Mouse (Mus musculus) embryonic stem cell, embryonic (primary cell): Measurements from ENCODE around the gene Hcn3.

ENCODE experiments used
- CTCF ChIA-PET, 4 experiments: fragments of 300-600 bp in 2 of 4; fragments of 350-600 bp in 2 of 4; sonication (Branson Sonifier 250); formaldehyde crosslinking; loops; one replicate each; lab custom pipeline; 2022; ENCODE audit warnings: inconsistent platforms in 2 of 4; lab: Charles Lee
- POLR2A ChIA-PET, 4 experiments: fragments of 300-600 bp in 2 of 4; fragments of 350-600 bp in 2 of 4; sonication (Branson Sonifier 250); formaldehyde crosslinking; loops; one replicate each; lab custom pipeline; 2022; ENCODE audit warnings: antibody characterized with exemption in 4 of 4, inconsistent platforms in 1 of 4; lab: Charles Lee

Gene Hcn3

DNA sequence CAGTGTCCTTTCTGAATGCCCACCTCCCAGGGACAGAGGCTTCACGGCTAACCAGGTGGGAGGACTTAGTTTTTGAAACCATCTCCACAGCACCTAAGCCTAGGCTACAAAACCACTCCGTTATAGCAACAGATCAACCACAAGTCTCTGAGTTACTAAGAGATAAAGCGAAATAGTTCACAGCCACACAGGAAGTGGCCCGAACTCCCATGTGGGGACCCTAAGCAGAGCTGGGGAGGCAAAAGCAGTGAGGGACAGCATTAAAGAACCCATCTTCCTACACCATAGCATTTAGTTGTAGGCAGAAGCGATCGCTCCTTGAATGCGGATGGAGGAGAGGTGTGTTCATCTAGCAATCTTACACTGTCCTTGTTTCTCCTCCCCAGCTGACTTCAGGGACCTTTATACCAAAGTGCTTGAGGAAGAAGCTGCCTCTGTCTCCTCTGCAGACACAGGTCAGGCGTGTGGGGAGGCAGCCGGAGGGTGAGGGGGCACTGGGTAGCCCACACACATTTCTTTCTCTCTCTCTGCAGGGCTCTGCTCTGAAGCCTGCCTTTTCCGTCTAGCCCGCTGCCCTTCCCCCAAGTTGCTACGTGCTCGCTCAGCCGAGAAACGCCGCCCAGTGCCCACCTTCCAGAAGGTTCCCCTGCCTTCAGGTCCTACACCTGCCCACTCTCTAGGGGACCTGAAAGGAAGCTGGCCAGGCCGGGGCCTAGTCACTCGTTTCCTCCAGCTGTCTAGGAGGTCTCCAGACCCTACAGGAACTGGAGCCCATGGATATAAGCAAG, 27.9 kb upstream of the Hcn3 start:
- POLR2A ChIA-PET: interaction anchor here (0.6 to 6.7 kb wide), 21 partner anchors 8 to 129 kb away, joined by 3 to 53 read pairs (median 4); partner anchors contain the start of genes Scamp3 (in 3 of the 4), Gba (in 1 of the 4) and Hcn3 (in 1 of the 4)

DNA sequence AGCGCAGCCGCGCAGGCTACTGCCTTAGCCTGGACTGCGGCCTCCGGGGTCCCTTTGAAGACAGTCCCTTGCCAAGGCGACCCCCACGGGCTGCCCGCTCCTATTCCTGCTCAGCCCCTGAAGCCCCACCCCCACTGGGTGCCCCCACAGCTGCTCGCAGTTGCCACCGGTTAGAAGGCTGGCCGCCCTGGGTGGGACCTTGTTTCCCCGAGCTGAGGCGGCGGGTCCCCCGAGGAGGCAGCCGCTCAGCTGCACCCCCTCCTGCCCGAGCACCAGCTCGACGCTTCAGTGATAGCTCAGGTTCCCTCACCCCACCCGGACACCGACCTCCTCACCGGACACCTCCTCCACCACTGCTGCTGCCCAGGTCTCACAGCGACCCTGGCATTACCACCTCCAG, 27.2 kb upstream of the Hcn3 start:
- ChIA-PET POLR2A (interaction anchor here (0.6 to 6.7 kb wide), 14 partner anchors 9 to 227 kb away, joined by 3 to 53 read pairs (median 9); partner anchors contain the start of genes Scamp3 (in 3 of the 4), Clk2 (in 1 of the 4) and Gba (in 1 of the 4)), CTCF (interaction anchor here in 2 of 4 experiments (0.7 to 2.3 kb wide), 3 partner anchors 51 to 59 kb away, joined by 3 to 7 read pairs (median 3); partner anchors contain the start of genes Krtcap2 (in 1 of the 2), Pklr (in 1 of the 2) and Trim46 (in 1 of the 2))

More for the DNA sequence above, 27.9 kb upstream of the Hcn3 start:
- CTCF ChIA-PET: interaction anchor here in 3 of 4 experiments (0.8 to 1.5 kb wide), 6 partner anchors 28 to 94 kb away, joined by 3 to 4 read pairs (median 3); partner anchors contain the start of genes Krtcap2 (in 3 of the 3), Trim46 (in 3 of the 3) and Hcn3 (in 1 of the 3)

DNA sequence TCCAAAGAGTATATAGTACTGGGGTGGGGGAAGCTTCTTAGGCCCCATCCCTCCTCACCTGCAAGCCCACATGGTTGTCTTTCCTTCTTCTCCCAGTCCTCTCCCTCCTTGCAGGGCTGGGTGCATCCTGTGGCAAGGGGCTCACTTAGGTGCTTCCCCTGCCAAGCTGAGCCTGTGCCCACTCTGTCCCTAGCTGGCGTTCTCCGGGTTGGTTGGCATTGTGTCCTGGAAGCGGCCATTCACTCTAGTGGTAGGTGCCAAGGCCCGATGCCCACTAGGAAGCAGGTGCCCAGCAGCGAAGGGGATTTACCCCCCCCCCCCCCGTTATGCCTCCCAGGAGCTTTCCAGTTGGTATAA, 23.9 kb upstream of the Hcn3 start:
- ChIA-PET POLR2A (interaction anchor here (0.6 to 2.6 kb wide), 11 partner anchors 10 to 209 kb away, joined by 3 to 8 read pairs (median 3); partner anchors contain the start of genes Hcn3 (in 1 of the 4), Krtcap2 (in 1 of the 4) and Trim46 (in 1 of the 4)), CTCF (interaction anchor here in 3 of 4 experiments (0.5 to 1.2 kb wide), 5 partner anchors 24 to 780 kb away, joined by 3 to 5 read pairs (median 4); partner anchors contain the start of genes Hcn3 (in 1 of the 3) and Pklr (in 1 of the 3))

DNA sequence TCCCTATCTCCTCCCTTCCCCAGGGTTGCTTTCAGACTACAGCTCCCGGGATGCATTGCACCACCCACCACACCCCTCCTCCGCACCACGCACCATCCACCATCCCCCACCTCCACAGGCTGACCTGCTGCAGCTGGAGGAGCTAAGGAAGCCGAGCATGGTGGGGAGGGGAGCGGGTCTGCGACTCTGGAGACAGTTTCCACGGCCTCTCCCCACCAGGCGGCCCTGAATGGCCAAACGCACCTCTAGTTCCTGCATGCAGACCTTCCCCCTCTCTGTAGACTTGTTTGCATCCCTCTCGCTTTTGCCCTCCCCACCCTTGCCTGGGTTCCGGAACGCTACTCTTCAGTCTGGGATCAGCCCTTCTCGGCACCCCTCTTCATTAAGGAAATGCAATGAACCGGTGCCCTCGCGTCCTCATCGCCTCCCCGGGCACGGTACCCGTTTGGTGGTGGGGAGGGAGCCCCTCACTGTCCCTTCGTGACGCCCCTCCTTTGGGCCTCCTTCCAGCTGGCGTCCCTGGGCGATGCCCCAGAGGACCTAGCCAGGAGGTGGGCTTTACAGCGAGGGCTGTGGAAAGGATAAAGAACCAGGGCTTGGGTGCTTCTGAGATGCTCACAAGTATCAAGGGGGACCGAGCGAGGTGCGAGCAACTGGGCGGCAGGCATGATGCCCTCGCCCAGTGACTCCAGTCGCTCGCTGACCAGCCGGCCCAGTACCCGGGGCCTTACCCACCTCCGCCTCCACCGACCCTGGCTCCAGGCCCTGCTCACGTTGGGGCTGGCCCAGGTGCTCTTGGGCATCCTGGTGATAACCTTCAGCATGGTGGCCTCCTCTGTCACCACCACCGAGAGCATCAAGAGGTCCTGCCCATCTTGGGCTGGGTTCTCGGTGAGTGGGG, 23.3 kb upstream of the Hcn3 start, which contains the start of gene Fam189b:
Gene Fam189b (plus strand): TSS at position 86 of the 901 bp plus-strand sequence.
- ChIA-PET POLR2A (interaction anchor here (0.5 to 2.6 kb wide), 39 partner anchors 9 to 210 kb away, joined by 3 to 10 read pairs (median 3); partner anchors contain the start of genes Clk2 (in 3 of the 4), Hcn3 (in 3 of the 4), Fdps (in 1 of the 4) and Gba (in 1 of the 4)), CTCF (interaction anchor here in 3 of 4 experiments (0.5 to 1.2 kb wide), 13 partner anchors 10 to 631 kb away, joined by 3 to 8 read pairs (median 4); partner anchors contain the start of genes Hcn3 (in 2 of the 3), Clk2 (in 1 of the 3) and Pklr (in 1 of the 3))

DNA sequence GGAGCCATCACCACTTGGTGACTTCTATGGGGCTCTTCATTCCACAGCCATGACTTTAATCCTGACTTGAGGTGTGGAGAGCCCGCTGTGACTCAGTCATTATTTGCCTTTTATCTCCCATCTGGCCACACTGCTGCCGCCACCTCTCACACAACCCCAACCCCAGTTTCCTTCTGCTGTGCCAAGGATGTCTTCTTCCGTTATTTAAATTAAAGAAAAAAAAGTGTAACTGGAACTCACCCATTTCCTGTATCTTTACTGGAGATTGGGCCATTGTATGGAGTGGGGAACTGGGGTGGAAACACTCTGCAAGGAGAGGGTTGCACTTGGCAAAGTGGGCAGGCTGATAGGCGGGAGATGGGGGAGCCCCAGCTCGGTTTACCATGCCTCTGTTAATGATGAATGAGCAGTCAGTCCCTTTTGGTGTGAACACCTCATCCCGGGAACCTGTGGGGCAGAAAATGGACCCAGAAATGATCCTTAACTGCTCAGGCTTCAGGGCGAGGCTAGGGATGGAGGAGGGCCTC, 22.6 kb upstream of the Hcn3 start:
- CTCF ChIA-PET: interaction anchor here in 3 of 4 experiments (0.5 to 1.2 kb wide), 11 partner anchors 11 to 632 kb away, joined by 3 to 7 read pairs (median 4); partner anchors contain the start of genes Hcn3 (in 2 of the 3), Clk2 (in 1 of the 3) and Pklr (in 1 of the 3)
- POLR2A ChIA-PET: interaction anchor here in 3 of 4 experiments (0.5 to 2.6 kb wide), 35 partner anchors 9 to 90 kb away, joined by 3 to 10 read pairs (median 4); partner anchors contain the start of genes Clk2 (in 3 of the 3), Hcn3 (in 3 of the 3), Fdps (in 1 of the 3) and Gba (in 1 of the 3)

DNA sequence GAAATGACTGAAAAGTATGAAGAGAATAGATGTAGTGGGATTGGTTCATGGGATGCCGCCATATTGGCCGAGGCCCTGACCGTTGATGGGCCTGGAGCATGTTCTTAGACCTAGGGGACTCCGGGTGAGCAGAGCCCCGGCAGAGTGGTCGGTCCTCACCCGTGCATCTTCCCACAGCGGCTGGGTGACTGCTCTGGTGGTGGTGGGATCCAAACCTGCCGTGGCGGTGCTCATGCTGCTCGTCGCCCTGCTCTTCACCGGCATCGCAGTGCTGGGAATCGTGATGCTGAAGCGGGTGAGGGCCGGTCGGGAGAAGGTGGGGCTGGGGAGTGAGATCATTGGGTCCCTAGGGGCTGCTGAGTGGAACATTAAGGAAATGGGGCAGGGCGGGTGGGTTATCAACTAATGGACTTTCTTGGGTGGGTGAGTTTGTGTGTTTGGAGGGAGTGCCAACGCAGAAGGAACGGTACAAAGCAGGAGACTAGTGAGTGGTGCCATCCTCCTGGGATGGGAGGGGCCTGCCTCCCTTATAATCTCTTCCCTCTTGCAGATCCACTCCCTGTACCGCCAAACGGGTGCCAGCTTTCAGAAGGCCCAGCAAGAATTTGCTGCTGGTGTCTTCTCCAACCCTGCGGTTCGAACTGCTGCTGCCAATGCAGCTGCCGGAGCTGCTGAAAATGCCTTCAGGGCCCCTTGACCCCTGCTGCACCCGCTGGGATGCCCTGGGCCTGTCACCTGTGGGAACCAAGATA, 21.9 kb upstream of the Hcn3 start:
- POLR2A ChIA-PET: interaction anchor here in 2 of 4 experiments (0.8 to 1.3 kb wide), 4 partner anchors 9 to 22 kb away, joined by 3 to 5 read pairs (median 3); partner anchors contain the start of gene Hcn3 (in 1 of the 2)
- CTCF ChIA-PET: no interaction called here

DNA sequence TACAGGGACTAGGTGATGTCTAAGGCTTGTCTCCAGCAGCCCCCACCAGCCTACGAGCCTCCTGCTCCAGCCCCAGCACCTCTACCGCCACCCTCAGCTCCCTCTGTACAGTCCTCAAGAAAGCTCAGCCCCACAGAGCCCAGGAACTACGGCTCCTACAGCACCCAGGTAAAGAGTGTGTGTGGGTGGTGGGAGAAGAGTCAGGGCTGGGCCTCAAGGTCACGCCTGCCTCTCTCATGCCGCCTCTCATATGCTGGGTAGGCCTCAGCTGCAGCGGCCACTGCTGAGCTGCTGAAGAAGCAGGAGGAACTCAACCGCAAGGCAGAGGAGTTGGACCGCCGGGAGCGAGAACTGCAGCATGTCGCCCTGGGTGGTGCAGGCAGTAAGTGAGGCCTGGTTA, 19.1 kb upstream of the Hcn3 start:
- CTCF ChIA-PET: interaction anchor here in 2 of 4 experiments (0.7 to 1.0 kb wide), 2 partner anchors 15 to 35 kb away, joined by 3 read pairs; partner anchors contain the start of gene Thbs3 (in 1 of the 2)
- POLR2A ChIA-PET: interaction anchor here in 3 of 4 experiments (0.6 to 5.1 kb wide), 13 partner anchors 10 to 1425 kb away, joined by 3 to 61 read pairs (median 13); partner anchors contain the start of genes Clk2 (in 2 of the 3), Fdps (in 1 of the 3), Gba (in 1 of the 3) and Gm43738 (in 1 of the 3)

DNA sequence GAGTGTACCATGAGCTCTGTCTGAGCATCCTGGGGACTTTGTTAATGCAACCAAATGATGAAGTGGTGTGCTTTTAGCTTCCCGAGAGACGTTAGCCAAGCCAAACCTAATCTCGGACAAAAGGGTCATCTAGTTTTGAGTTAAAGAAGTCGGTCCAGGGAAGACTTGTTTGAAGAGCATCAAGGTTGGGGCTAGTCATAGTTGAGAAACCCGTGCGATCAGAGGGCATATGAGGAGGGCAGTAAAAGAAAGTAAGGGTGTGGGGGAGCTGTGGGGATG, 18.1 kb upstream of the Hcn3 start:
- ChIA-PET CTCF (interaction anchor here in 3 of 4 experiments (0.5 to 1.7 kb wide), 5 partner anchors 16 to 556 kb away, joined by 3 to 9 read pairs (median 4); partner anchors contain the start of gene Hcn3 (in 1 of the 3)), POLR2A (interaction anchor here (0.5 to 5.1 kb wide), 53 partner anchors 9 to 633 kb away, joined by 3 to 61 read pairs (median 5); partner anchors contain the start of genes Clk2 (in 4 of the 4), Hcn3 (in 3 of the 4), Gba (in 2 of the 4) and Pklr (in 2 of the 4))

DNA sequence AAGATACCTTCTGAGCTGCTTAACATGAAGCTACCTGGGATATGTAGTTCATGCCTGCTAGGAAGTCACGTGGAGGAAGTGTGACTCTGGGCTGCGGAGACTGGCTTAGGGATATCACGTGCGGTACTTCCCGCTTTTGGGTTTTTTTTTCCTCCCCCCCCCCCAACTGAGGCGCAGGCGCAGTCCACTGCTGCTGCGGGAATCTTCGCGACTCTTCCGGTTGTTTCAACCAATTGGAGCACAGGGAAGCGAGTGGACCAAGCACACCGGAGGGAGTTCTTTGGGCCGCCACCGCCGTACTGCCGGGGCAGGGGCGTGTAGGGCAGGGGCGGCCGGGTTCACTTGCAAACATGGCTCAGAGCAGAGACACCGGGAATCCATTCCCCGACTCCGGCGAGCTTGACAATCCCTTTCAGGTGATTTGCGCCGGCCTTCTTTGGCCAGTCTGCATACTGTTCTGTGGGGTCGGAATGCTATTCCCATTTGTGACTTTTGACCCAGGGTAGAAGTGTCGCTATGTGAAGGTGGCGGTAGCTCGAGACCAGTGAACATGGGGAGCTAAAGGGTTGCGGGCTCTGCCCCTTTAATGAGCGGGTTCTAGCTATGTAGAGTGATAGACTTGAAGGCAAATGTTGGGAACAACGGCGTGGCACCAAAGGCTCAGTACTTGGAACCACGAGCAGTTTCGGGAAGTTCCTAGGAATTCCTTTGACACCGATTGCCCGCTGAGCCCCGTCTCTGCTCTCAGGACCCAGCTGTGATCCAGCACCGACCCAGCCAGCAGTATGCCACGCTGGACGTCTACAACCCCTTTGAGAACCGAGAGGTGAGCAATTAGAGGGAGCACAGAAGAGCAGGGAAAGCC, 17.5 kb upstream of the Hcn3 start, which contains the start of gene Scamp3:
Gene Scamp3 (plus strand): TSS at position 232 of the 865 bp plus-strand sequence.
- ChIA-PET POLR2A (interaction anchor here (0.5 to 5.1 kb wide), 70 partner anchors 8 to 1143 kb away, joined by 3 to 61 read pairs (median 4); partner anchors contain the start of genes Clk2 (in 4 of the 4), Hcn3 (in 3 of the 4), Efna1 (in 2 of the 4) and Gba (in 2 of the 4)), CTCF (interaction anchor here (0.5 to 1.7 kb wide), 17 partner anchors 11 to 556 kb away, joined by 3 to 9 read pairs (median 3); partner anchors contain the start of genes Hcn3 (in 2 of the 4), Krtcap2 (in 1 of the 4) and Trim46 (in 1 of the 4))

DNA sequence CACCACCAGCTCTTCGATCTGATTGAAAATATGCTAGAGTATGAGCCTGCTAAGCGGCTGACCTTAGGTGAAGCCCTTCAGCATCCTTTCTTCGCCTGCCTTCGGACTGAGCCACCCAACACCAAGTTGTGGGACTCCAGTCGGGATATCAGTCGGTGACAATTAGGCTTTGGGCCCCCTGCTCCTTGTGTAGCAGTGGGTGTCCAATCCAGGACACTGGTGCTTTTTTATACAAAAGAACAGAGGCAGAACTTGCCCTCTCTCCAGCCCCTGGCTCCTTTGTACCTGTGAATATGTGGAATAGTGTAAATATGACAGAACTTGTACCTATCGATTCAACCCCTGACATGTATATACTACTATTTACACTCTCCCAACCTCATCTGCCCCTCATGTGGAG, 16.4 kb upstream of the Hcn3 start:
- ChIA-PET CTCF (interaction anchor here in 2 of 4 experiments (0.6 to 1.7 kb wide), 8 partner anchors 40 to 237 kb away, joined by 3 to 4 read pairs (median 3); partner anchors contain the start of genes Krtcap2 (in 1 of the 2) and Trim46 (in 1 of the 2)), POLR2A (interaction anchor here (0.6 to 5.1 kb wide), 36 partner anchors 9 to 1144 kb away, joined by 3 to 61 read pairs (median 6); partner anchors contain the start of genes Clk2 (in 4 of the 4), Gba (in 2 of the 4), Hcn3 (in 2 of the 4) and Fdps (in 1 of the 4))

DNA sequence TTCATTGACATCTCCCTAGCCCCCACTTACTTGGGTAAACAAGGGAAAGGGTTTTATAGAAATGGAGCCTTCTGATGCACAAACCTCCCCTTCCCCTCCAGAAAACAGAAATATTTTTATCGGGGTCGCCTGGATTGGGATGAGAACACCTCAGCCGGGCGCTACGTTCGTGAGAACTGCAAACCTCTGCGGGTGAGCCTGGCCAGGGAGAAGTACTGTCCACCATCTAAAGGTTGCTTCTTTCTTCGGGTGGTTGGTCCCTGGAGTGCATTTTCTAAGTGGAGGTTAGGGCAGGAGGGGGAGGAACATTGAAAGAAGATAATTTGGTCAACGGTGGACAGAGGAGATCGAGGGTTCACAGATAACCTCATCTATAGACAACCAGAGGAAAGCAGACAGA, 15.5 kb upstream of the Hcn3 start:
- ChIA-PET CTCF (interaction anchor here in 2 of 4 experiments (0.6 to 0.8 kb wide), 2 partner anchors 39 to 1428 kb away, joined by 4 to 5 read pairs; no protein-coding TSS in a partner anchor), POLR2A (interaction anchor here in 3 of 4 experiments (0.7 to 5.1 kb wide), 8 partner anchors 9 to 28 kb away, joined by 3 to 61 read pairs (median 10); partner anchors contain the start of genes Clk2 (in 3 of the 3), Gba (in 1 of the 3) and Hcn3 (in 1 of the 3))

DNA sequence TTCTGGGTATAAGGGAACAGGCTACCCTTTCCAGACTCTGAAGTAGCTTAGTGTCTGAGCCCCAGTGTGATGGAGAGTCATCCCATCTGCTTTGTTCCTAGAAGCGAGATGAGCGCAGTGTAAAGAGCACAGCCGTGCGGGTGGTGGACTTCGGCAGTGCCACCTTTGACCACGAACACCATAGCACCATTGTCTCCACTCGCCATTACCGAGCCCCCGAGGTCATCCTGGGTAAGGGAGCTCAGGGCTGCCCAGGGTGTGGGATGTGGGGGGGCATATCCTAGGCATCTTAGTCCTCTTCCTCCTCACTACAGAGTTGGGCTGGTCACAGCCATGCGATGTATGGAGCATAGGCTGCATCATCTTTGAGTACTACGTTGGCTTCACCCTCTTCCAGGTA, 14.8 kb upstream of the Hcn3 start:
- ChIA-PET CTCF (no interaction called here), POLR2A (interaction anchor here in 2 of 4 experiments (0.7 to 5.1 kb wide), 4 partner anchors 9 to 51 kb away, joined by 3 to 55 read pairs (median 8); partner anchors contain the start of gene Clk2 (in 1 of the 2))

DNA sequence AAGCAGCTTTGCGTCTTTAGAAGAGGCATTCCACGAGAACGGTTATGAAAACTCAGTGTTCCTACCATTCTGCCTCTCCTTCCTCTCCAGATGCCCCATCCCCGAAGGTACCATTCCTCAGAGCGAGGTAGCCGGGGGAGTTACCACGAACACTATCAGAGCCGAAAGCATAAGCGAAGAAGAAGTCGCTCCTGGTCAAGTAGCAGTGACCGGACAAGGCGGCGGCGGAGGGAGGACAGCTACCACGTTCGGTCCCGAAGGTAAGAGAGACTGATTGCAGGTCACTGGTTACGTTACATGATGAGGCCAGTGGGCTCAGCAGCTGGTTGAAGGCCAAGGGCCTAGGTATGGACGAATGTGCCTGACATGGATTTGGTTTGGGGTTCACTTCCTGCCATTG, 6.9 kb upstream of the Hcn3 start:
- ChIA-PET POLR2A (interaction anchor here in 2 of 4 experiments (0.7 to 7.1 kb wide), 6 partner anchors 10 to 1097 kb away, joined by 3 to 61 read pairs (median 7); partner anchors contain the start of genes Scamp3 (in 2 of the 2) and Fdps (in 1 of the 2)), CTCF (interaction anchor here in 3 of 4 experiments (0.6 to 0.8 kb wide), 3 partner anchors 10 to 193 kb away, joined by 3 to 4 read pairs (median 3); partner anchors contain the start of gene Scamp3 (in 1 of the 3))
